Mouse (Mus musculus): ENCODE measurements around the gene Plgrkt.

Gene Plgrkt

DNA sequence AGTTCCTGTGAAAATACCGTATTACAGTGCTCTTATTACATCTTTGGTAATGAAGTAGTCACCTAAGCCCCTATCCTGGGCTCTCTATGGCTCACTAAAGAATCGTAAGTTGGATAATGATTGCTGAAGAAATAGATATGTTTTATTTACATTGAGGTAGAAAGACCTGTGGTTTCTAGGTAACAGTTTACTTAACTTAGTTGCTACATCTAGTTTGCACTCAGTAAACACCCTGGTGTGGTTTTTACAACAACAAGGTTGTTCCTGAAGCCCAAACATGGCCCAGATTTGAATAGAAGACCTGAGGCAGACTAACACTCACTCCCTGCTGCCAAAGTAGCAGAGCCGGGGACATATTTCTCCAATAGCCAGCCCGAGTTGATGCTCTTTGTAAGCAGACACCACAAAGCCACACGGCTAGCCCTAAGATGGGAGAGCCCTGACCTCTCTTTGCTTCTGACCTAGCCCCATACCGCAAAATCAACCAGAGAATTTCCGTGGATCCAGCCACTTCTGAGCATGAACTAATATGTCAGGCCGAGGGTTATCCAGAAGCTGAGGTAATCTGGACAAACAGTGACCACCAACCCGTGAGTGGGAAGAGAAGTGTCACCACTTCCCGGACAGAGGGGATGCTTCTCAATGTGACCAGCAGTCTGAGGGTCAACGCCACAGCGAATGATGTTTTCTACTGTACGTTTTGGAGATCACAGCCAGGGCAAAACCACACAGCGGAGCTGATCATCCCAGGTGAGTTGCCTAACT is 12.8 kb upstream of the Plgrkt start:
- no peak for DNase-seq (ENCODE audit: low spot score in 2 of 2)

DNA sequence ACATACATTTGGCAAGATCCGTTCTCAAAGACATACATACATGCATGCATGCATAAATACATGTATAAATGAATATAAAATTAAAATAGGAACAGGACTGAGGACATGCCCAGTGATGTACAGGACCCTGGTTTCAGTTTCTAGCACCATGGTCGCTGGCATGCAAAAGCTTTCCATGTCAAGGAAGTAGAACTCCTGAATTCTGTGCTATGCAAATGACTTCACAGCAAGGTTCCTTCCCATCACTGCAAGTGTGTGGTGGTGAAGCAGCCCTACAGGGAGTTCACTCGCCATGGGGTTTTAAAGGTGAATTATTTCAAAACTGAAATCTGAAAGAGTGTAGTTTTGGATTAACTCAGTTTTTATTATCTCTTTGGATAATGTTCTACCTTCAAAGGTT is 9.2 kb upstream of the Plgrkt start:
- DNase-seq (ENCODE audit: low spot score in 2 of 2): no peak

DNA sequence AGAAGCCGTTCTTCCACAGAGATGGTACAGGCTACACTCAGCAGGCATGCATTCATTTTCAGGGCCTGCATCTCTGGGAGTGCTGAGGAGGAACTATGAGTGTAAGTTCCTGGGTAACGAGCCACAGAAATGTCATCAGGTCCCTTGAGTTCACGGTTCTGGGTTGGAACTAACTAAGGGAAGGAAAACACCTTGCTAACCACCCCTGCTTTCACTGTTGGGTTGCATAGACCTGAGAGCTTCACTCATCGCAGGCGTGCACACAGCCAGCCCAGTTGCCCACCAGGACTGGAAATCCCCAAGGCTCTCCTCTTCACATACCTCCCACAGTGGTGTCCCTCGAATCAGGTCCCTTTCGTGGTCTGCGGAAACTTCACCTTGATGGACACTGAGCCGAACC is 7.8 kb upstream of the Plgrkt start:
- DNase-seq (ENCODE audit: low spot score in 2 of 2): no peak

DNA sequence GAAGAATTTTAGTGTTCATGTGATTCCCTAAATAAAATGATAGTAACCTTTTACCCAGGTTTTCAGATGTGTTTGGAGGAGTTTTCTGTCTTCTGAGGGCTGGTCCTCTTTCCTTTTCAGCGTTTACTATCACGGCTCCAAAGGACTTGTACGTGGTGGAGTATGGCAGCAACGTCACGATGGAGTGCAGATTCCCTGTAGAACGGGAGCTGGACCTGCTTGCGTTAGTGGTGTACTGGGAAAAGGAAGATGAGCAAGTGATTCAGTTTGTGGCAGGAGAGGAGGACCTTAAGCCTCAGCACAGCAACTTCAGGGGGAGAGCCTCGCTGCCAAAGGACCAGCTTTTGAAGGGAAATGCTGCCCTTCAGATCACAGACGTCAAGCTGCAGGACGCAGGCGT is 6.2 kb upstream of the Plgrkt start:
- no peak for DNase-seq (ENCODE audit: low spot score in 2 of 2)

DNA sequence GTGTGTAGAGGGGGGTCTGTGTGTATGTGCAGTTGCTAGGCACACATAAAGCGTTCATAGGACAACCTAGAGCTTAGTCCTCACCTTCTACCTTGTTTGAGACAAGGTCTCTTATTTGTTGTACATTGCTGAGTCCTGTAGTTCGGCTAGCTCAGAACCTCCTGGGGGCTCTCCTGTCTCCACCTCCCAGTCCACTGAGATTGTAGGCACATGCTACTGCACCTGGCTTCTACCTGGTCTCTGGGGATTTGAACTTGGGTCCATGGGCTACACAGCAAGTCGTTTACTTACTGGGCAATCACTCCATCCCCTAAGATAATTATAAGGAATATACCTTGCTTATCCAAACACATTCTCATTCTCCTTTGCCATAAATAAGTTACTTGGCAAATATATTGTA is 5.4 kb upstream of the Plgrkt start:
- no peak for DNase-seq (ENCODE audit: low spot score in 2 of 2)

DNA sequence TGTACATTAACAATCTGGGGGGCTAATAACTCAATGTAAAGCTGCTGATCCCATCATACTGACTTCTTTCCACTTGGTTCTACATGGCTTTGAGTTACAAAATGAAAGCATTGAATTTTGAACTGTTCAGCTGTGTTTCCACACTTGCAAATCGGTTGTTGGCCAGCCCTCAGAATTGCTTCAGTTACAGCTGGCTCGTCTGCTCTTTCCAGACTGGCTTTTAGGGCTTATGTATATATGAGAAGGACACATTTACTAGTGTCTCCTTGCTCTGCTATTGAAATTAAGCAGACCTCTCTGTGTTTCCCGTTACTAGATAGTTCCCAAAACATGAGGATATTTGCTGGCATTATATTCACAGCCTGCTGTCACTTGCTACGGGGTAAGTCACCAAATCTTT is 4.9 kb upstream of the Plgrkt start:
- DNase-seq (ENCODE audit: low spot score in 2 of 2): no peak

DNA sequence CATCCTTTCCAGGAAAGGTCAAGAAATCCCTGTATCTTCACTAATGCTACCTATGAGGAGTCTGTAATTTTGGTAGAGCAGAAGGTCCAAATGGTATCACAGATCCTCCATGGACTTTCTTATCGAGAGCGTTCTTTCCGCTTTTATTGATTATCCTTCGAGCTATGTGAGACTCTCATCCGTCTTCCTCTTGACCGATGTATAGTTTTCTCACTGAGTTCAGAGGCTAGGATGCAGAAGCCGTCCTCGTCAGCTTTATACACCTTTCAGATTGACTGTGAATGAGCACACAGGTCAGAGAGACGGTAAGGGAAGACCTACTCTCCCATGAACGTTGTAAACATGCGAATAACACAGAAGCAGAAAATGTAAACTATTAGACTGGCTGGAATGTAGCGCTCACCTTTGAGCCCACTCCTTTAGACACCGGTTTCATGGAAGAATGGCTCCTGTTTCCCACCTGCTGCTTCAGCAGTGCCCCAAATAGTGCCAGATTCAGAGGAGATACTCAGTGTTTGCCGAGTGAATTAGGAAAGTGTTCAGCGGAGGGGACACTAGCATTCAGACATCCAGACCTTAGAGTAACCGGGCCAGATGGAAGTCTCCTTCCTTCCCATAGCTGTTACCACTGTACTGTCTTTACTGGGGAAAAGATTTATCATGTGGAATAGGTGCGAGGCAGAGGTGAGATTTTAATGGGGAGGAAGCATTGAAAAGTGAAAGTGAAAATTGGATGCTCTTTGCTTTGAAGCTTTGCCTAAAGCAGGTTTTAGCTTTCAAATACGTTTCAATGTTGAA is 4.3 kb upstream of the Plgrkt start:
- DNase-seq (ENCODE audit: low spot score in 2 of 2): no peak

DNA sequence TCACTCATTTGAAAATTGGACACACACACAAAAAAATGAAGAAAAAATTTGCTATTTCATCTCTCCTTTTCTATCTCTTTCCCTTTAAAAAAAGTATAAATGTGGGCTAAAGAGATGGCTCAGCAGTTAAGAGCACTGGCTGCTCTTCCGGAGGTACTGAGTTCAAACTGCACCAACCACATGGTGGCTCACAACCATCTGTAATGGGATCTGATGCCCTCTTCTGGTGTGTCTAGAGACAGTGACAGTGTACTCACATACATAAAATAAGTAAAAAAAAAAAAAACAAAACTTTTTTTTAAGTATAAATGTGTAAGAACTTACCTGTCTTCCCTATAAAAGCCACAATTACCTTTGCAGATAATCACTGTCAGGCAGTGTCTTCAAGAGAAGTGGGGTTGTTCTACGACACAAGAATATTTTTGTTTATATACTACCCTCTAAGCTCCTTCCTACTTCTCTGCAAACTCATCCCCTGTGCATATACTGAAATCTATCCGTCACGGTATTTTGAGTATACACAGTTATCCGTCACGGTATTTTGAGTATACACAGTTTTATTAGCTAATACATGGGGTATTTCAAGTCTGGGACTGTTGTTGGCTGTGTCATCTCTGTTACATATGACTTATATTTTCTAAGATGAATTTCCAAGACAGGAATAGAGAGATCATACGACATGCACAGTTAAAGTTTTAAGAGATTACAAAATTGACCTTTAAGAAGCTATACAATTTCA is 3.5 kb upstream of the Plgrkt start:
- DNase-seq (ENCODE audit: low spot score in 2 of 2): no peak

DNA sequence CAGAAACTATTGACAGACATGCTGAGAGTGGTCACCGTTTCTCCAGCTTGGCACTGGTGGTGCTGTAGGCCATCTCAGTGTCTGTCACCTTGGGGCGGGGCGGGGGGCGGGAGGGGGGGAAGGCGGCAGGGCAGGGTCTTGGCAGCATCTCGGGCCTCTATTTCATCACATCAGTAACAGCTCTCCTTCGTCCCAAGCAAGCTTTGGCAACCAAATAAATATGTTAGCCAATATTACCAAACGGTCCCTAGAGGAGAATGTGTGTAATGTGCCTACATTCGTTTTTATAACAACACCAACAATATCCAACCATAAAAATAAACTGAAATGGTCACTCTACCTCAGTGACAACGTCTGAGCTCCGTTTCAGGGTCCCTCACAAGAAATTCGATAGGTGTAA is 2.9 kb upstream of the Plgrkt start:
- no peak for DNase-seq (ENCODE audit: low spot score in 2 of 2)

DNA sequence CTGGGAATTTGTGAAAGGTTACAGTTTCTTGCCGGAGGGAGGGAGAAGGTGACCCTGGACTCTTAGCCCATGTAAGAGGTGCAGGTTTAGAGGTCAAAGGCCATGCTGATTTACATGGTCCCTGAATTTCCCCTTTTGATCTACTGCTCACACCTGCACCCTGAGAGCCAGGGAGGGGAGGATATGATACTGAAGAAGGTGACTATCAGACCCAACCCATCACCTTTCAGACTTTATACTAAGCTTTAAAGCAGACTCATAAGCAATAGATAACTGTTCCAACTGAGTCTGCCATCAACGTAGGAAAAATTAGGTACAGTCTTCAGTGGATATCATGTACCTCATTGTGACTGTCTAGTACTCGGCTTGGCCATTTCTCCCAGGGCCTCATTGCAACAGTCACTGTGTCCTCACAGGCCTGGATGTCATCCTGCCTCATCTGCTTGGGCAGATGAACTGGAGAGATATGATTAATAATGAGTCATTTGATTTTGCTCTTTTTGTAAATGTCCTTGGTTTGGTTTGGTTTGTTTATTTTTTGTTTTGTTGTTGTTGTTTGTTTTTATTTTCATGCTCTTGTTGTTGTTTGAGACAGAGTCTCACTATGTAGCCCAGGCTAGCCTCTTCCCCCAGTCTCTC is 1.6 kb upstream of the Plgrkt start:
- no peak for DNase-seq (ENCODE audit: low spot score in 2 of 2)

DNA sequence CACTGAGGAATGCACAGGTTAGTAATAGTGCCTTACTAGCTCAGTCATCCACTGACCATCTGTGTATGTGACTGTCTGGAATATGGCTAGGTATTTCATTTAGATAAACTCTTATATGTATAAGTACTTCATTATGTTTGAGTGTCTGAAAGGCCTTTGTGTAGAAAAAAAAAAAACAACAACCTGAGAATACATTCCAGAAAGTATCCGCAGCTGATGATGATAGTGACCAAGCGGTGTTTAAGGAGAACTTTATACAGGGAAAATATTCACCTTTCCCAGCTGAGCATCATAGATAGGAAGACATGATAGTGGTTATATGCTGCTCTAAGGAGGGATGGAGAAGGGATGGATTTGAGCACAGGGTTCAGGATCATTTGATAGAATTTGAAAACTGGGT is 851 bp upstream of the Plgrkt start:
- no peak for DNase-seq (ENCODE audit: low spot score in 2 of 2)

DNA sequence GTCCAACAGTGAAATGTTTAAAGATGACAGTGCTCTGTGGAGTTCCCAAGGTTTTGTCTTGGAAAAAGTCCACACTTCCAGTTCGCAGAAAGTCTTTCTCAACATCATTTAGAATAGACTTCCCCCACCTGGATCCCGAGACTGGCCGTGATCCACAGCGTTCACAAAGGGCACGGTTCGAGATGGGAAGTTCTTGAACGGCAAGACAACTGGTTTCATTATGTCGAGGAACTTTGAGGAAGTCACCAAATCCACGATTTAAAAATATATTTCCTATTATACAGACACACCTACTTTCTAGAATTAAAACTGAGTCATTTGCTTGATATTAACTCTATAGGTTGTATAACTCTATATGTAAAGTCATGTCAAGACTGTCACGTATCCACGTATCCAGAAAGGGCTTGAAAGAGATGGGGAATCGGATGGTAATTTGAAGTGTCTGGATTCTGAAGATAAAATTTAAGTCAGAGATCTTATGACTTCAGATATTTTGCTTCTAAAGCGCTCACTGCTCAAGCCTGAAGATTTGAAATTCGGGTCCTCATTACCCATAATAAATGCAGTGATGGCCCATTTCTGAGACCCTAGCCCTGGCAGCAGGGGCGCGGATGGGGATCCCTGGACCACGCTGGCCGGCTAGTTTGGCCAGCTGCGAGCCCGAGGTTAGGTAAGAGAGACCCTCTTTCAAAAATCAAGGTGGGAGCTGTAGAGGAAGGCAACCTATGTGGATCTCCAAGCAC is 793 bp downstream of the Plgrkt start:
- no peak for DNase-seq (ENCODE audit: low spot score in 2 of 2)

DNA sequence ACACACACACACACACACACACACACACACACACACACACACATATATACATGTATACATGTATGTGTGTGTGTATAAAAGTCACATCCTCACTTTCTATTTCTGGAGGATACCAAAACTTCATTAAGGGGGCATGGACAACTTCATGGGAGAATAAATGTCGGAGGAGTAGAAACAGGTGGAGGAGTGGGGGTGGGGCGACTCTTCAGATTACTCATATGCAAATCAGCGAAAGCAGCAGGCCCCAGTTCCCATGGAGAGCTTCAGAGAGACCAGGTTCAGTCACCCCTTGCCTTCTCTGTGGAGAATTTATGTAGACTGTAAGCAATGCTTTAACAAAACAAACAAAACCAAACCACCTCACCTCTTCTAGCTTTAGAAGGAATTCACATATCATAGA is 2.1 kb downstream of the Plgrkt start:
- DNase-seq (ENCODE audit: low spot score in 2 of 2): no peak

DNA sequence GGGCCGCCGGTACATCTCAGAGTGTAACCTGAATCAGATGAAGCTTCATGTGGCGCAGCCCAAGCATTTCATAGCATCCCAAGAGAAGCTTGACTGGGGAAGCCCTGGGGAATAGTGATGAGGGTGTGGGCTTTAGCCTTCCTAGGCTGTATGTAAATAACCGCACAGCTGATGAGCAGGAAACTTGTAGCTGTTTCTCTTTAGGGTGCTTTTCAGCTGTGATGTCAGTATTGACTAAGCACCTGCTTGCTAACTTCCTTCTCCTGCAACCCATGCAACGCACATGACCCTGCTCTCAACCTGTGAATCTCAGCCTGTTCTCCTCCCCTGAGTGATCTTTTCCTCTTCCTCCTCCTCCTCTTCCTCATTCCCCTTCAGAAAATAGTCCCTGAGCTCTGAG is 3.1 kb downstream of the Plgrkt start:
- no peak for DNase-seq (ENCODE audit: low spot score in 2 of 2)

DNA sequence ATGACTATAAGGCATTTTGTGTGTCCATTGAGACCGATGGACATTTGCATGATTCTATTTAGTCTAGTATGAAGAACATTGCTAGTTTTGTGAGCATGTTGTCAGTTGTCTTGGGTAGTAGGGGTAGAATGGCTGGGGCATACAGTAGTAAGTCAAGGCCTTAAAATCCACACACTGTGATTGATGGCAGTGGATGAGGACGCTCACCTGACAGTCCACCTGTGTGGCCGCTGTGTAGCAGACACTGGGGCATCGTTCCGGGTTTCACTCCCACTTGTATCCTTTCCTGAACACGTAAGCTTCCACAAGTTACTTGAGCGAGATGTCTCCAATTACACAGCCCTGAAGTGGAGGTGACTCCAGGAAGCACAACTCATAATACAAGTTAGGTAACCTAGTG is 3.6 kb downstream of the Plgrkt start:
- DNase-seq (ENCODE audit: low spot score in 2 of 2): no peak

DNA sequence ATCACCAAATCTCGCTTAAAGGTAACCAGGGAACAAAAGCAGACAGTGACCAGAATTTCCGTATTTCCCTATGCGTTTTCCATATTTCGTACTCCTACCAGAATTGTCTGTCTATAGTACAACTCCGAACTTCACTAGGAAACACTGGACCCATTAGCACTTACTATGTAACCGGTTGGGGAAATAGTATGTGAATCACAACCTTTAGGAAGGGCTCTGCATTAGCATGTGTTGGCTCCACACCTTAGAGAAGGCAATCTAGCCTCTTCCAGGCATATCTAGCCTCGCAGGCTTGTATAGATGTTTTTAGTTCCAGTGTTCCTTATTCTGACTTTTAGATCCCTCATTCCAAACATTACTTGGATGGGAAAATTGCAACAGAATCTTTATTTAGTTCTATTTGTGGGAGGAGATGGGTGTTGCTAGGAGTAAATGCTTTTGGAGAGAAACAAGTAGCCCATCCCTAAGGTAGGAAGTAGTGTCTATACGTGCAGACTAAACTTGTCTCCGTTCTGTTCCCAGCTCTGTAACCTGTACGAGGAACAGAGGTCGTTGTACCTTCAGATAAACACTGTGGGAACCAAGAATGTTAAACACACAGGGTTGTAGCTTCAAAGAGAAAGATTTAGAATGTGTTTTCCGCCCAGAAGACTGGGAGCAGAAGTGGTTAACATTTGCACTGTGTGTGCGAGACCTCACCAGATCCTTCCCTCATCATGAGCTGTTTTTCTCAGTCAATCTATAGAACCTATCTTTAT is 4.8 kb downstream of the Plgrkt start:
- no peak for DNase-seq (ENCODE audit: low spot score in 2 of 2)

DNA sequence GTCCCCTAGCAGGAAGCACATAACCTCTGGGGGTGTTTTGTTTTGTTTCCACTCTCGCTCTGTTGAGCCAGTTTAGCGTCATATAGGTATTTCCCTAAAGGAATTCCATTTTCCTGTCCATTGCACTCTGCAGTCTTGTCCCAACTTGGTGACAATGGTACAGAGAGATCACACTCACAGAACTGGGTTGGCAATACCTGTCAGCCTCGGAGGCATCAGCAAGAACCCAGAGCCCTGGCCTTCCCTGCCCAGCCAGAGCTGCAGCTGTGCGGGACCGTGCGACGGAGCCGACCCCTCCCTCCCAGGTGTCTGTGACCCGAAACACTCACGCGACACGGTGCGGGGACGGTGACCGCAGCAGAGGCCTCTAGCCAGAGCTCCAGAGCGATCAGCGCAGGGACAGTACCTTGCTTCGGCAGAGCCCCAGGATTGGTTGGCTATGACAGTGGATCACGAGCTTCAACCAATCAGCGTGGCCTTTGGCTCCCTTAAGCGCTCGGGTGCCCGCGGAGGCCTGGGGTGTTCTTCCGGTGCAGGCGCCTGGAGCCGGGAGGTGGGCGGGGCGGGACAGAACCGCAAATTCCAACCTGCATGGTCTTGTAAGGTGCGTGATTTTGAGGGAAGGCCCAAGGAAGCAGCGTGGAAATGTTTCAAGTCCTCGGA is 5.6 kb downstream of the Plgrkt start:
- DNase-seq (ENCODE audit: low spot score in 2 of 2): peak; percentile 83 to 86

DNA sequence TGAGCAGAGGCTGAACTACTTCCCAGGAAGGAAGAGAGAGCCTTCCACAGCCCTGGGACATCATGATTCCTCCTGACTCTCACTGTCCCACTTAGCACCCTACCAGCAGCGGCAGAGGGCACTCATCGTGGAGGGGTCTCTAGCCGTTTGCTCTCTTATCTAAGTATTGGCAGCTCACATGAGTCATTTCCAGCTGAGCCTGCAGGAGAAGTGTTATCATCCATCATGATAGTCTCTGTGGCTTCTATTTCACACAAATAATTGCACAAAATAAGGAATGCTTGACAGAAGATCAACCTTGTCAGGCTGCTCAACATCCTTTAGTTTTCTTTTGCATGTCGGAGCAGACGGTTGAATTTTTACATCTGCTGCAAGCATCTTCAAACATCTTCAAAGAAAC is 6.9 kb downstream of the Plgrkt start:
- no peak for DNase-seq (ENCODE audit: low spot score in 2 of 2)

DNA sequence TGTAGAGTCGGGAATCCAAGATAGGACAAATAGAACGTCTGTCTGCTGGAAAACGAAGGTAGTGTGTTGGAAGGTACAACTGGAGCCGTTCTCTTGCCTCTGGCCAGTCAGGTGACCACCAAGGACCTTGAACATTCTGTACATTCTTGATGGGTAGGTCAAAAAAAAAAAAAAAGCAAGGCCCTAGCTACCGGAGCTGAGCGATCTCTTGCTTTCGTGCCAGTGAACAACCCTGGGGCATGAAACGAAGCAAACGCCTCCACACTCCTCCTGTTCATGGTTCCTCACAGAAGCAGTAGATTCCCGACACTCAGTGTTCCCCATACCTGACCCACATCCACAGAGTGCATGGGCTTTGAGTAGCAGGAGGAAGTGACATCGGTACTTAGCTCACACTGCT is 10.9 kb downstream of the Plgrkt start:
- DNase-seq (ENCODE audit: low spot score in 2 of 2): no peak
